Mouse (Mus musculus) intestine, embryonic 14.5 days (tissue): ENCODE data around the gene Arl3. TPM values are rescaled to one million over a fixed set of nuclear protein-coding genes. Genes with fewer than 3 reads are reported as not detected.

Experiments used
- ATAC-seq: fragments of 200-750 bp; cut with Nextera tagmentation; replicated peaks from 2 replicates; pipeline ENCODE4 v1.8.0; 2017; ENCODE audit warnings: low read depth, moderate number of reproducible peaks, moderate TSS enrichment, moderate library complexity; ENCODE audit not compliant: low FRiP score, low TSS enrichment
- DNase-seq: peaks from one replicate; pipeline ENCODE4 v3.0.0-alpha.2; 2018; ENCODE audit warnings: low spot score
- H3K27ac ChIP-seq: fragments of 300-500 bp; sonication (generic); 2 replicates; pipeline ENCODE4 v1.5.1; 2014; ENCODE audit warnings: low read depth, mild to moderate bottlenecking, control low read depth
- H3K27me3 ChIP-seq: fragments of 300-500 bp; sonication (generic); replicated peaks from 2 replicates; pipeline ENCODE4 v1.6.1; 2014; ENCODE audit warnings: low read length, control low read depth; ENCODE audit not compliant: control insufficient read depth, insufficient read depth
- H3K36me3 ChIP-seq: fragments of 300-500 bp; sonication (generic); 2 replicates; pipeline ENCODE4 v1.6.1; 2014; ENCODE audit warnings: low read length, control low read depth; ENCODE audit not compliant: control insufficient read depth, insufficient read depth
- H3K4me1 ChIP-seq: fragments of 300-500 bp; sonication (generic); replicated peaks from 2 replicates; pipeline ENCODE4 v1.6.1; 2014; ENCODE audit warnings: low read length, control low read depth, mixed read lengths; ENCODE audit not compliant: control insufficient read depth, insufficient read depth
- H3K4me2 ChIP-seq: fragments of 300-500 bp; sonication (generic); 2 replicates; pipeline ENCODE4 v1.6.1; 2014; ENCODE audit warnings: low read length
- H3K4me3 ChIP-seq: fragments of 300-500 bp; sonication (generic); 2 replicates; pipeline ENCODE4 v1.5.1; 2014; ENCODE audit warnings: low read depth, low read length, control low read depth, mixed read lengths
- H3K9ac ChIP-seq: fragments of 300-500 bp; sonication (generic); 2 replicates; pipeline ENCODE4 v1.6.1; 2014; ENCODE audit warnings: mild to moderate bottlenecking, low read length
- H3K9me3 ChIP-seq: fragments of 300-500 bp; sonication (generic); 2 replicates; pipeline ENCODE4 v1.6.1; 2016; ENCODE audit warnings: low read length, control low read depth; ENCODE audit not compliant: control insufficient read depth
- WGBS: fragments of 180-500 bp; shearing (Covaris S2); extraction: QIAGEN DNeasy Blood & Tissue Kit; methylation state at CpG from one replicate; pipeline ENCODE4 v1.1.7; 2014; 5-methylcytosine and 5-hydroxymethylcytosine counted together
- polyA plus RNA-seq: library from polyadenylated mRNA; unstranded; fragments of >200 nt; fragmentation: Nextera tagmentation; extraction: Ambion mirVana; gene quantifications from 2 replicates; pipeline ENCODE4 v1.2.1, GENCODE M21; 2014

Gene Arl3
- polyA plus RNA-seq, 1 experiment from 2014 or later = 64.3 TPM

GRCm38 (mm10) chr19:46599375-46600256 is 26.6 kb upstream of the Arl3 start:
- peak overlapping the region; percentile 40; the same call in 1 of the 2 replicates for H3K27ac ChIP-seq
- ATAC-seq (0 out of 2 replicates have a peak, but pooled peaks have one; percentile 22), DNase-seq (peak; percentile 64)
- H3K9me3 ChIP-seq = no peaks in the 10 kb centered on the region
- H3K4me2 ChIP-seq = peak overlapping the region; percentile 76
- H3K36me3 ChIP-seq = 0 out of 2 replicates have a peak, but pooled peaks cover 21% of the 10 kb centered on the region
- peaks cover 11% of the 10 kb centered on the region for H3K4me1 ChIP-seq
- H3K27me3 ChIP-seq = no peaks in the 10 kb centered on the region
- peak overlapping the region; percentile 97 for H3K4me3 ChIP-seq
- H3K9ac ChIP-seq = peak overlapping the region; percentile 67
- 16% methylated on average over 22 of the region's 22 CpGs for WGBS

GRCm38 (mm10) chr19:46598720-46599252 is 25.8 kb upstream of the Arl3 start, which contains the start of gene Wbp1l:
Gene Wbp1l, plus strand, starts transcription at chr19:46599084.
- under 1% methylated on average over 22 of the region's 22 CpGs for WGBS

GRCm38 (mm10) chr19:46598187-46598586 is 25.2 kb upstream of the Arl3 start:
- Histone ChIP-seq H3K36me3 (peaks cover 24% of the 10 kb centered on the region; the same call in 1 of the 2 replicates), H3K4me3 (peak overlapping the region; percentile 97), H3K27ac (no peak overlapping the region), H3K9me3 (no peaks in the 10 kb centered on the region), H3K9ac (no peak overlapping the region), H3K4me1 (peaks cover 11% of the 10 kb centered on the region), H3K4me2 (peak overlapping the region; percentile 45), H3K27me3 (no peaks in the 10 kb centered on the region)
- DNase-seq (no peak), ATAC-seq (0 out of 2 replicates have a peak, but pooled peaks have one; percentile 1)
- WGBS = 75% methylated on average over 4 of the region's 4 CpGs

More at GRCm38 (mm10) chr19:46598720-46599252, 25.8 kb upstream of the Arl3 start, which contains the start of gene Wbp1l:
- Histone ChIP-seq H3K4me1 (peaks cover 11% of the 10 kb centered on the region), H3K27ac (peak within 1 kb of the TSS; percentile 40; the same call in 1 of the 2 replicates), H3K36me3 (0 out of 2 replicates have a peak, but pooled peaks cover 21% of the 10 kb centered on the region), H3K4me3 (peak within 1 kb of the TSS; percentile 97), H3K27me3 (no peaks in the 10 kb centered on the region), H3K9me3 (no peaks in the 10 kb centered on the region), H3K9ac (peak within 1 kb of the TSS; percentile 67), H3K4me2 (peak within 1 kb of the TSS; percentile 76)
- ATAC-seq = peak; percentile 99
- peak; percentile 94 for DNase-seq

- H3K27me3 ChIP-seq = no peaks in the 10 kb centered on the region
- DNase-seq (no peak), ATAC-seq (no peak)
- 90% methylated on average over 9 of the region's 9 CpGs for WGBS
- H3K9ac ChIP-seq = no peak overlapping the region
- no peak overlapping the region for H3K4me2 ChIP-seq
- H3K36me3 ChIP-seq = peaks cover 40% of the 10 kb centered on the region
- H3K27ac ChIP-seq = no peak overlapping the region
- H3K4me1 ChIP-seq = no peaks in the 10 kb centered on the region
- no peak overlapping the region for H3K4me3 ChIP-seq
- no peaks in the 10 kb centered on the region for H3K9me3 ChIP-seq
Observed at GRCm38 (mm10) chr19:46592751-46593439, 19.9 kb upstream of the Arl3 start.

GRCm38 (mm10) chr19:46591575-46591974 is 18.6 kb upstream of the Arl3 start:
- WGBS = 86% methylated on average over 6 of the region's 6 CpGs
- Histone ChIP-seq H3K4me2 (no peak overlapping the region), H3K4me3 (no peak overlapping the region), H3K9ac (no peak overlapping the region), H3K36me3 (peaks cover 45% of the 10 kb centered on the region), H3K27ac (no peak overlapping the region), H3K4me1 (no peaks in the 10 kb centered on the region), H3K27me3 (no peaks in the 10 kb centered on the region), H3K9me3 (no peaks in the 10 kb centered on the region)
- ATAC-seq (no peak), DNase-seq (no peak)

- peak; percentile 73 for ATAC-seq
Observed at GRCm38 (mm10) chr19:46587823-46588508, 15.0 kb upstream of the Arl3 start.

GRCm38 (mm10) chr19:46575196-46575595 is 2.2 kb upstream of the Arl3 start:
- H3K4me2 ChIP-seq = peak overlapping the region; percentile 3; the same call in 1 of the 2 replicates
- H3K4me3 ChIP-seq = no peak overlapping the region
- ATAC-seq (no peak), DNase-seq (peak; percentile 57)
- H3K4me1 ChIP-seq = peaks cover 19% of the 10 kb centered on the region
- WGBS = 54% methylated on average over 4 of the region's 4 CpGs
- no peak overlapping the region for H3K9ac ChIP-seq
- no peaks in the 10 kb centered on the region for H3K36me3 ChIP-seq
- H3K27ac ChIP-seq = peak overlapping the region; percentile 9
- no peaks in the 10 kb centered on the region for H3K9me3 ChIP-seq
- no peaks in the 10 kb centered on the region for H3K27me3 ChIP-seq

More at GRCm38 (mm10) chr19:46587823-46588508, 15.0 kb upstream of the Arl3 start:
- H3K9me3 ChIP-seq = no peaks in the 10 kb centered on the region
- no peaks in the 10 kb centered on the region for H3K4me1 ChIP-seq
- no peak overlapping the region for H3K9ac ChIP-seq
- H3K36me3 ChIP-seq = peaks cover 34% of the 10 kb centered on the region
- no peak overlapping the region for H3K4me2 ChIP-seq
- 58% methylated on average over 13 of the region's 13 CpGs for WGBS
- no peaks in the 10 kb centered on the region for H3K27me3 ChIP-seq
- H3K4me3 ChIP-seq = no peak overlapping the region
- DNase-seq = peak; percentile 94
- no peak overlapping the region for H3K27ac ChIP-seq

- Histone ChIP-seq H3K27me3 (no peaks in the 10 kb centered on the region), H3K9me3 (no peaks in the 10 kb centered on the region), H3K4me2 (peak overlapping the region; percentile 67), H3K4me3 (peak overlapping the region; percentile 72), H3K27ac (no peak overlapping the region), H3K4me1 (peaks cover 19% of the 10 kb centered on the region), H3K9ac (peak overlapping the region; percentile 62), H3K36me3 (no peaks in the 10 kb centered on the region)
- ATAC-seq = no peak
- WGBS = 38% methylated on average over 6 of the region's 6 CpGs
- DNase-seq = no peak
Observed at GRCm38 (mm10) chr19:46573990-46574389, 992 bp upstream of the Arl3 start.
